Mouse (Mus musculus) kidney, adult 11 months (tissue): ENCODE data around the gene Micu1.
"Not testable (repeated sequence)": the region's sequence is repeated elsewhere in the genome, so short reads cannot be mapped to it uniquely, and the experiment has no call there.

ENCODE experiments used
- DNase-seq: peaks from one replicate; pipeline ENCODE4 v3.0.0; 2022

Micu1 gene

GRCm38 (mm10) chr10:59702207-59703032, at the start of gene Micu1:
Gene Micu1 (plus strand): TSS chr10:59702477.
- DNase-seq = peak; percentile 95

GRCm38 (mm10) chr10:59656799-59657198, 45.5 kb upstream of the Micu1 start:
- DNase-seq = no peak

GRCm38 (mm10) chr10:59664765-59665164, 37.5 kb upstream of the Micu1 start:
- no peak for DNase-seq

- no peak for DNase-seq
These were observed 36.6 kb upstream of the Micu1 start for GRCm38 (mm10) chr10:59665503-59666291.

- DNase-seq = peak; percentile 15
These were observed 34.9 kb upstream of the Micu1 start for GRCm38 (mm10) chr10:59667377-59667776.

GRCm38 (mm10) chr10:59668491-59668890, 33.8 kb upstream of the Micu1 start:
- DNase-seq = no peak

- DNase-seq = no peak
These were observed 24.4 kb upstream of the Micu1 start for GRCm38 (mm10) chr10:59677836-59678235.

- no peak for DNase-seq
These were observed 23.1 kb upstream of the Micu1 start for GRCm38 (mm10) chr10:59679189-59679588.

- DNase-seq = not testable (repeated sequence)
These were observed 16.7 kb upstream of the Micu1 start for GRCm38 (mm10) chr10:59685586-59685985.

GRCm38 (mm10) chr10:59687126-59687525, 15.2 kb upstream of the Micu1 start:
- DNase-seq = peak; percentile 18

- DNase-seq = no peak
These were observed 12.4 kb upstream of the Micu1 start for GRCm38 (mm10) chr10:59689836-59690235.

- DNase-seq = no peak
These were observed 9.8 kb upstream of the Micu1 start for GRCm38 (mm10) chr10:59692441-59692840.

- no peak for DNase-seq
These were observed 8.2 kb upstream of the Micu1 start for GRCm38 (mm10) chr10:59694104-59694503.

- DNase-seq = no peak
These were observed 2.8 kb upstream of the Micu1 start for GRCm38 (mm10) chr10:59699516-59699915.

GRCm38 (mm10) chr10:59701805-59702204, 472 bp upstream of the Micu1 start:
- DNase-seq = no peak

GRCm38 (mm10) chr10:59703060-59703760, 933 bp downstream of the Micu1 start:
- no peak for DNase-seq

GRCm38 (mm10) chr10:59706991-59707546, 4.8 kb downstream of the Micu1 start:
- no peak for DNase-seq

- no peak for DNase-seq
These were observed 5.3 kb downstream of the Micu1 start for GRCm38 (mm10) chr10:59707595-59707994.

- DNase-seq = no peak
These were observed 7.0 kb downstream of the Micu1 start for GRCm38 (mm10) chr10:59709281-59709680.

- DNase-seq = no peak
These were observed 8.0 kb downstream of the Micu1 start for GRCm38 (mm10) chr10:59710246-59710645.

GRCm38 (mm10) chr10:59712062-59712461, 9.8 kb downstream of the Micu1 start:
- no peak for DNase-seq

GRCm38 (mm10) chr10:59720017-59720416, 17.7 kb downstream of the Micu1 start:
- DNase-seq = no peak

- DNase-seq = no peak
These were observed 19.3 kb downstream of the Micu1 start for GRCm38 (mm10) chr10:59721555-59721954.
